Mouse (Mus musculus): Measurements from ENCODE around the gene Spint5.

DNA sequence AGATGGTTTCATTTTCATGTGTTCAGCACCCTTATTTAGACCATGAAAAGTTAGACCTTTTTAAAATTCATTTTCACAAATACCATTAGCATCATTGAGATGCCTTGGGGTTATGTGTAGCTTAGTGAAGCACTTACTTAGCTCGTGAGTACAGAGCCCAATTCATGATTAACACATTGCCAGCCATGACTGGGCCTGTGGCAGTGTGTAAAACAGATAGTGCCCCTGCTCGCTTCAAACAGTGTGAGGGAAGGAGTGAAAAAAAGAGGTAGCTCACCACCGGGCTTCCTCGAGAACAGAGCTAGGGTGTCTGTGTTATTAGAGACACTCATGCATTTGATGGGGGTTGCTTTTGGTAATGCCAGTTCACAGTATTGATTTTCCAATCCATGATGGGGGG, 33.1 kb downstream of the Spint5 start:
- TF ChIP-seq CTCF (conservative IDR thresholded peaks at IDR 0.05 in 1 of 2, IDR thresholded peaks at IDR 0.05 in 1 of 2; ENCODE audit: low read depth in 2 of 2, low read length in 2 of 2) = no peak
- no peak for TF ChIP-seq CHD2 (IDR thresholded peaks at IDR 0.05; ENCODE audit: low read length)
- no peak for TF ChIP-seq IRF4 (IDR thresholded peaks at IDR 0.05; ENCODE audit: low read depth, low read length)
- TF ChIP-seq POLR2A (IDR thresholded peaks at IDR 0.05; ENCODE audit: low read depth, low read length) = no peak
- no peak for TF ChIP-seq POLR2AphosphoS2 (IDR thresholded peaks at IDR 0.05; ENCODE audit: low read depth, low read length)
- no peak for TF ChIP-seq E2F4 (IDR thresholded peaks at IDR 0.05; ENCODE audit: insufficient replicate concordance, low read depth, low read length)
